Mouse (Mus musculus): Measurements from ENCODE around the gene Gm14406. TPM values are rescaled to one million over a fixed set of nuclear protein-coding genes. Genes with fewer than 3 reads are reported as not detected.
"Not testable (repeated sequence)": the region's sequence is repeated elsewhere in the genome, so short reads cannot be mapped to it uniquely, and the experiment has no call there.

The Gm14406 gene
- under 1 TPM in 1 of 4 experiments, not detected in 3; 0.69 TPM for total RNA-seq (2022)

DNA sequence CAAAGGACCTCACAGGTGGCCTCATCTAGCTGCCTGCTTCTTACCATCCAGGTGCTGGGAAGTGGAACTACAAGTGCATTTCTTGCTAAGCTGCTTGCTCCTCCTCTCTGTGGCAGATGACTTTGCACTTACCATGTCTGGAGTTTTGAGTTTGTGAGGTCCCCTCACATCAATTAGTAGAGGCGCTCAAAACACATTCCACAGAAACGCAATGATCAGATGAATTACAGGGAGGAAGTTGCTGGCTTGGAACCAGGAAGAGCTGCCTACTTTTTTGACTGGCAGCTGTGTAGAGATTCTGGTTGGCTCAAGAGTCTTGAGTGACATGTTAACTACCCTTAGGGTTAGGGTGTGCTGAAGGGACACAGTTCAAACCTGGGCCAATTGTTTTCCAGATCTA, at the start of gene Gm14406:
Gene Gm14406, minus strand, starts transcription at position 213 of the 400 bp plus-strand sequence.
- not testable (repeated sequence) for DNase-seq (ENCODE audit: low spot score)

DNA sequence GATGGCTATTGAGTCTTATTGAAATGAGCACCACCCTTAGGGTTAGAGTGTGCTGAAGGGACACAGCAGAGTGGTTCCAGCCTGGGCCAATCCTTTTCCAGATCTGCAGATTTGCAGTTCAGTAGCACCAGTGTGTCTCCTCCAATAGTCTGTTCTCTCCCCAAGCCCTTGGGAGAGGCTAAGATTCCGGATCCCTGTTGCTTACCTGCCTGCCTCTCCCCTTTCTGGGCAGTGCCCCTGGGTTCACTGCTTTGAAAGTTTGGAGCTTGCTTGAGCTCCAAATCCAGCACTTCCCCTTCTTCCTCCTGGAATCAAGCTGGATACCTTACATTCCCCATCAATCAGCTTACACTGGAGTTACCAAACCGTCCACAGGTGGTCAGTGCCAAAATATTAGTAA, 2.9 kb downstream of the Gm14406 start:
- not testable (repeated sequence) for DNase-seq (ENCODE audit: low spot score)

DNA sequence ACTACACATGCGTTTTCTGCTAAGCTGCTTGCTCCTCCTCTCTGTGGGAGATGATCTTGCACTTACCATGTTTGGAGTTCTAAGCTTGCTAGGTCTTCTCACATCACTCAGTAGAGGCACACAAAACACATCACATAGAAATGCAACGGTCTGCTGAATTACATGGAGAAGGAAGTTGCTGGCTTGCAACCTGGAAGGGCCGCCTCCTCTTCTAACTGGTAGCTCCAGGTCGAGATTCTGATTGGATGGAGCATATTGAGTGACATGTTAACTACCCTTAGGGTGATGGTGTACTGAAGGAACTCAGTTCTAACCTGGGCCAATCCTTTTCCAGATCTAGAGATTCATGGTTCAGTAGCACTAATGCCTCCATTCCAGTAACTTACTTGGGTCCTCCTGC, 18.6 kb downstream of the Gm14406 start:
- not testable (repeated sequence) for DNase-seq (ENCODE audit: low spot score)

DNA sequence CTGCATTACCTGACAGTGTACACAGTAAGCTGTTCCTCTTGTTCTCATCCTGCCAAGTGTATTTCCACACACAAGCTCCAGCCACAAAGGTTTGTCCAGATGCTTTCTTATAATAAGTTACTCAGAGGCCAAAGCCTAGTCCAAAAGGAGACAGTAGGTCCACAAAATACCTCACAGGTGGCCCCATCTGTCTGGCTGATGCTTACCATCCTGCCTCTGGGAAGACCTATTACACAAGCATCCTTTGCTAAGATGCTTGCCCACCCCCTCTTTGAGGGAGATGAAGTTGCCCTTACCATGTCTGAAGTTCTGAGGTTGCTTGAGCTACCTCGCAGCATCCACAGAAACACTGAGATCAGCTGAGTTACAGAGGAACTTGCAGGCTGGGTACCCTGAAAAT, 22.7 kb downstream of the Gm14406 start:
- not testable (repeated sequence) for DNase-seq (ENCODE audit: low spot score)

DNA sequence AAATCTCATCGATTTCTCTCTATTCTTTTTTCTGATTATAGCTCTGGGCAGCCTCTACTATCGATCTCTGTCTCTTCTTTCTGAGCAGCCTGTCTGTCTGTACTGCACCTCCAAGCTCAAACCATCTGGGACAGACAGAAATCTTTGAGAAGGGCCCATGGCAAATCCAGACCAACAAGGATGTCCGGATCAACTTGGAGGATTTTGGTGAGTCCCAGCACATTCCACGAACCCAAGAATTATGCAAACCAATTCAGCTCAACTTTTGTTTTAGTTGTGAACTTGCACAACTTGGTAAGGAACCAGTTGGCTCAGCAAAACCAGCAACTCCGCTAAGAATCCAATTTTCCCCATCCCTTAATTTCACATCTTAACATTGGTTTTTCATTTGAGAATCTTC, 40.3 kb downstream of the Gm14406 start:
- not testable (repeated sequence) for DNase-seq (ENCODE audit: low spot score)

DNA sequence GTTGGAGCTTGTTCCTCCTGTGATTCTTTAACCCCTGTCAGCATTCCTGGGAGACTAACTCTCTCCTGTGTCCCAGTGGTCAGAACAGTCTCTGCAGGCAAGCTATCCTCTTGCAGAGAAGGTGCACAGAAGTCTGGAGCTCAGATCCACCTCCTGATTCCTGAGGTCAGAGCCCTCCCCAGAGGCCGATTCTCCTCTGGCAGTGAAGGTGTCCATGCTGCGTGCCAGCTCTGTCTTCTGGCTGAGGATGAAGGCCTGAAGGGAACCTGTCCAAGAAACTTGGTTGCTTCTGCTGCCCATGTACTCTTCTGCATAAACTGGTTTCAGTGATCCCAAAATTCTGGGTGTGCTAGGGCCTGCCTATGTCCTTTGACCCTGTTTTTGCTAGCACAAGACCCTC, 40.9 kb downstream of the Gm14406 start:
- not testable (repeated sequence) for DNase-seq (ENCODE audit: low spot score)

DNA sequence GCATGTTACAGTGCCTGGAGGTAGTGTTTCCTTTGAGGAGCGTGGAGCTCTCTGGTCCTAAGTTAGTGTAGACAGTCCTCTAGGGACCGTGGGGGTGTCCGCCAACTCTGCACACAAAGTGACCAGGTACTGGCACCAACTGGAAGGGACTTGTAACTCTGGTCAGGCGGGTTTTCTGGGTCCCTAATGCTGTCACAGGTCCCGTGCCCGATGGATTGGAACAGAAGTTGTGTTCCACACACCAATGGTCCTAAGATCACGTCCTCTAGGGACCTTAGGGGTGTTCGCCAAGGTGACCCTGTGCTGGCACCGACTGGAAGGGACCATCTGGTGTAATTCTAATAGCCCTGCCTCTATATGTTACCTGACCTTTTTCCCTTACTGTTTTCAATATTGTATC, 42.1 kb downstream of the Gm14406 start:
- DNase-seq (ENCODE audit: low spot score), result no peak

DNA sequence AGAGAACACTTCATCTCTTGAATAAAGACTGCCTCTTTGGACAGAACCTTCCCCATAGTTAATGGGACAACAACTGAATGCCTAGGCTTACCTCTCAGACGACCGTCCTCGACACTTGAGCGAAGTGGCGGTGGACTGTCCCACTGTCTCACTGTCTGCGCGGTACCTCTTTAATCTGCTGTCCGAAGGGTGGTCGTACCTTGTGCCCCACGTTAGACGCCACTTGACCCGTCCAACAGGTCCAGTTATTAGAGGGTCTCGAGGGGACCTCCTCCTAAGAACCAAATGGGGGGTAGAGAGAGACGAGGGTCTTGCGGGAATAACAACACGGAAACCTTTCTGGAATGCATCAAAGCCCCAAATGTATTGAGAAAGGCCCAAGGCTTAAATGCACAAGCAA, 53.8 kb downstream of the Gm14406 start:
- not testable (repeated sequence) for DNase-seq (ENCODE audit: low spot score)

DNA sequence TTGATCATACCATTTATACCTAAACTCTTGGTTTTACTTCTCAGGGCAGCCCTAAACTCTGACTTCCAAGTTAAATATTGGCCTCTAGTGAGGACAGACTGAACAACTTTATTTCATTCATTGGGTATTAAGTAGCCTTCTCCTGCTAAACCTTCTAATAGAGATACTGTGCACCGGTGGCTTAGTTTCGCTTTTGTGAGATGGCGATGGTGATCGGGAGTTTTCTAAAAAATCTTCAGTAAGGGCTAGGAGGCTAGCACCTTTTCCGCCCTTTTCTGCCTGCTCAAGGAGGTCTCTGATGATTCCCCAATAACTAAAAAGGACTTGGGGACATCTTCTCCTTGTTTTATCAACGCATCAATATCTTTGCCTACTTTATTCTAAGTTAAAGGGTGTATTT, 54.3 kb downstream of the Gm14406 start:
- not testable (repeated sequence) for DNase-seq (ENCODE audit: low spot score)

DNA sequence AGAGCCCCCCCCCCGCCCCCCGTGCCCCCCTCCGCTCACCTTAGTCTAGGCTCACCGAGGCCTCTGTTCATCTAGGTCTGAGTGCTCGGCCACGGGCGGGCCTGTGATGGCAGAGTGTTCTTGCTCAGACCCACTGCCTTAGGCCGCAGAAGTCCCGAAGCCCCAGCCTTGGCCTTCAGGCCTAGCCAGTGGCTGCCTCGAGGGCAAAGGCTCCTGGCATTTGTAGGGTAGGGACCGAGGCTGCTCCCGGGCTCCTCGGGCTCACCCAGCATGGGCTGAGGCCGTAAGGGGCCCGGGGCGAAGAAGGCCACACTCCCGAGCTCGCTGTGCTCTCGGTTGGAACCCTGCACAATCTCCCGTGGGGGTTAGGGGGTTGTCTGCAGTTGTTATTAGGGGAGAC, 54.9 kb downstream of the Gm14406 start:
- no peak for DNase-seq (ENCODE audit: low spot score)

DNA sequence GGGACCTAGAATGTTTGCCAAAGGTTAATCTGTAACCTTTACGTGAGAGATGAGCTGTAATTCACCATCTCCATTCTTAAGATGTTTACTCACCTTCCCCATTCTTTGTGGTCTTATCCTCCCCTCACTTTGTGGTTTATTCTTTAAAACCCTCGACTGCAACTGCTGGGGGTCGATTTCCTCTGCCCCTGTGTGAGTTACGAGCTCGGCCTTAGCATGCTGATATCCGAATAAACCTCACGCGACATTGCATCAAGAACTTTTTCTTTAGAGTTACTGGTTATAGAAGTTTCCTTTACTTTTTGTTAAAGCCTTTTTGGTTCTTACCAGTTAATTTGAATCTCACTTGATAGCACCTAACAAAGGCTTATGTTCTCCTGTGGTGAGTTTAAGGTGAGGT, 58.0 kb downstream of the Gm14406 start:
- no peak for DNase-seq (ENCODE audit: low spot score)

Other genes starting within 250 kb of the Gm14406 start
- gene Gm14418, start 179.9 kb downstream of the Gm14406 start, total RNA-seq (2022), result 10 to 100 TPM; 16.2 to 18.2 (median 17.7) TPM
- gene Zfp970, start 113.5 kb downstream of the Gm14406 start, total RNA-seq (2022), result 100 to 1,000 TPM; 568 to 760 (median 586) TPM
- 100 to 1,000 TPM in 1 of 4 experiments, 10 to 100 TPM in 3; 76.9 to 109 (median 91.3) TPM for gene Gm14403, start 80.0 kb downstream of the Gm14406 start, total RNA-seq (2022)
- 10 to 100 TPM; 12.1 to 19.7 (median 18.5) TPM for gene Gm14322, start 181.1 kb upstream of the Gm14406 start, total RNA-seq (2022)

Measured in heart, adult 8-10 months (tissue).